Mouse (Mus musculus): ENCODE data around the gene Nox3. TPM values are rescaled to one million over a fixed set of nuclear protein-coding genes. Genes with fewer than 3 reads are reported as not detected.

Nox3 gene
- polyA plus RNA-seq, 1 experiment from 2014 or later, result not detected

DNA sequence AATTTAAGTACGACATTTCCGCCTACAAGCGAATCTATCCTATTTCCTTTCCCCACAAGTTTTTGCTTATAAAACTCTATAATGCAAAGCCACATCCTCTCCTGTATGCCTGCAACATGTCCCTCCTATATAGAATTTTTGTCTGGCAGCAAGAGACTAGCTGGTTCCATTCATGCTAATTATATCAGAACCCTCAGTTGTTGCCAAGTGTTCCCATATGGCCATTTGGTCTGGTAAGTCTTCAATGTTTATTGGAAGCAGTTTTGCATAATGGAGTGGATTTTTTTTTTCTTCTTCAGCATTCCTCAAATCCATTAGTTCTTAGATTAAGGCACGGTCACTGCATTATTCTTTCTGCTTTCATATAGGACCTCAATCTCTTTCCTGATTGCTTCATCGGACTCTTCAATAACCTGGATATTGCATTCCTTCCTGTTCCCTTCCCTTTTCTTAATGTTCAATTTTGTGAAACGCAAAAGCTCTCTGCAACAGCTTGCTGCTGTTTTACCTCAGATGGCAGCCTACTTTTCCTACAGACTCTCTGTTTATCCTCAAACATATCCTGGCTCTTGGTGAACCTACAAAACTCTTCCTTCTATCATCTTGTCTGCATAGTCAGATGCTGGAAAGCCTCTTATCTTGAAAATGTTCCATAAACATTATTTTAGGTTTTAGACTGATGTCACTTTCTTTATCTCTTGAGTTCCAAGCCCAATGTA, 92.9 kb downstream of the Nox3 start:
- Histone ChIP-seq H3K4me2 (no peak overlapping the region), H3K36me3 (no peaks in the 10 kb centered on the region)

DNA sequence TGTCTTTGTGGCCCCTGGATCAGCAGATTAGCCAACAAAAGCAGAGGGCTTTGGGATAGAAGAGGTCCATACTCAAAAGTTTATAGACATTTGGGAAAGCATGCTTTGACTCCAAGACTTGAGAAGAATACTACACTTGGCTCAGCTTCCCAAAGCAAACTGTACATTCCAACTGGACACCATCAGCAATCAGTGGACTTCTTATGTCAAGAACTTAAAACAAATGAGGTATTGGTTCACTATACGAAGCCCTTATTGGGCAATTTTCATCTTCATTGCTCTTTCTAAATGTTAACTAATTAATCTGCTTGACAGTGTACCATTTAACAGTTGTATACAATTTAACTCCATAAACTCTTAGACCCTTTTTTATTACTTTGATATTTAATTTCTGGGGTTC, 97.7 kb downstream of the Nox3 start:
- H3K4me3 ChIP-seq (replicated peaks), result no peak overlapping the region
- no peak for ATAC-seq (ENCODE audit: low FRiP score)

More for the DNA sequence above, 92.9 kb downstream of the Nox3 start:
- H3K9ac ChIP-seq (replicated peaks), result no peak overlapping the region
- ATAC-seq (ENCODE audit: low FRiP score), result no peak
- WGBS, result 90% methylated on average over 6 of the region's 6 CpGs
- no peaks in the 10 kb centered on the region for H3K4me1 ChIP-seq
- H3K9me3 ChIP-seq (replicated peaks), result no peaks in the 10 kb centered on the region
- H3K27ac ChIP-seq (replicated peaks), result no peak overlapping the region
- no peak overlapping the region for H3K4me3 ChIP-seq (replicated peaks)
- H3K27me3 ChIP-seq (replicated peaks), result no peaks in the 10 kb centered on the region

DNA sequence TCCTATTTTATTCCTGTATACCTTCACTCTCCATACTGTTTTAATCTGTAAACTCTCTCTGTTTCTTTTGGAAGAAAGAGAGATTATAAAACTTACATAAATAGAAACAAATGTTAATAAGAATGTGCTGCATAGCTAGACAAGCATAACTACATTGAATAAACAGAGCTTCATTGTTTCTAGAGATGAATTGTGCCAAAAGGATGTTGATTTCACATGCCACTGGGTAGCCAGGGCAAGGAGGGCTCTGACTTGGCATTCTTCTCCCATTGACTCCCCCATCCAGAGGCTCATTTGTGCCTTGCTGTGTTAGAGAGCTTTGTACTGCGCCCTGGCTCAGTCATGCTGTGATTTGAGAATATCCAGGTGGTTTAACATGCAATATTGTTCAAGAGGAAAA, 98.2 kb downstream of the Nox3 start:
- Histone ChIP-seq H3K9me3 (replicated peaks) (no peaks in the 10 kb centered on the region), H3K9ac (replicated peaks) (no peak overlapping the region), H3K4me2 (no peak overlapping the region), H3K27ac (replicated peaks) (no peak overlapping the region), H3K4me3 (replicated peaks) (no peak overlapping the region), H3K4me1 (no peaks in the 10 kb centered on the region), H3K36me3 (no peaks in the 10 kb centered on the region), H3K27me3 (replicated peaks) (no peaks in the 10 kb centered on the region)
- 73% methylated on average over 1 of the region's 1 CpGs for WGBS
- ATAC-seq (ENCODE audit: low FRiP score), result no peak

More for the DNA sequence above, 97.7 kb downstream of the Nox3 start:
- no peaks in the 10 kb centered on the region for H3K27me3 ChIP-seq (replicated peaks)
- no peak overlapping the region for H3K27ac ChIP-seq (replicated peaks)
- H3K9ac ChIP-seq (replicated peaks), result no peak overlapping the region
- H3K9me3 ChIP-seq (replicated peaks), result no peaks in the 10 kb centered on the region
- WGBS, result 71% methylated on average over 1 of the region's 1 CpGs
- no peaks in the 10 kb centered on the region for H3K36me3 ChIP-seq
- H3K4me2 ChIP-seq, result no peak overlapping the region
- no peaks in the 10 kb centered on the region for H3K4me1 ChIP-seq

DNA sequence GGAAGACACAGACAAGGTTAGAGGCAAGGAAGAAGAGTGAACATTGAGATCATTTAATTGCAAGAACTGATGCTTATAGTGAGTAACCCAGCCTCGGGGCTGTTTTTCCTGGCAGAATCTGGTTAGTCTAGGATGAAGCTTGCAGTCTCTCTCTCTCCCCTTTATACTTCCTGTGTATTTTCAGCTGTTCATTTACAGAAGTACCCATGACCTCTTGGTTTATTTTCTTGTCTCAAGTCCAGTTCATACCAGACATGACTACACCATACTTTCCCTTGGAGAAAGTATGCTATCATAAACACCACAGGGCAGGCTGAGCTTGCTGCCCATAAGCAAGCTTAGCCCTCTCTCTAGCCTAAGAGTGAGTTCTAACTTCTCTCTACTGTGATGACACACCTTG, 98.9 kb downstream of the Nox3 start:
- no peak for ATAC-seq (ENCODE audit: low FRiP score)
- WGBS, result 84% methylated on average over 1 of the region's 1 CpGs
- H3K9ac ChIP-seq (replicated peaks), result no peak overlapping the region
- H3K4me1 ChIP-seq, result no peaks in the 10 kb centered on the region
- no peak overlapping the region for H3K4me3 ChIP-seq (replicated peaks)
- no peak overlapping the region for H3K27ac ChIP-seq (replicated peaks)
- no peak overlapping the region for H3K4me2 ChIP-seq
- no peaks in the 10 kb centered on the region for H3K9me3 ChIP-seq (replicated peaks)
- H3K36me3 ChIP-seq, result no peaks in the 10 kb centered on the region
- H3K27me3 ChIP-seq (replicated peaks), result no peaks in the 10 kb centered on the region

Other genes starting within 250 kb of the Nox3 start
- gene Cldn20, start 163.7 kb downstream of the Nox3 start, polyA plus RNA-seq (2015; fragmentation: Nextera tagmentation; extraction: Ambion mirVana), result not detected in 2 replicates
- gene Tfb1m, start 138.5 kb downstream of the Nox3 start, polyA plus RNA-seq (2015; fragmentation: Nextera tagmentation; extraction: Ambion mirVana), result 13.0 and 15.3 TPM in 2 replicates